Mouse (Mus musculus): ENCODE results near the gene Bckdk. TPM values are rescaled to one million over a fixed set of nuclear protein-coding genes. Genes with fewer than 3 reads are reported as not detected.

The Bckdk gene
- polyA plus RNA-seq, 1 experiment: 55.7 TPM

DNA sequence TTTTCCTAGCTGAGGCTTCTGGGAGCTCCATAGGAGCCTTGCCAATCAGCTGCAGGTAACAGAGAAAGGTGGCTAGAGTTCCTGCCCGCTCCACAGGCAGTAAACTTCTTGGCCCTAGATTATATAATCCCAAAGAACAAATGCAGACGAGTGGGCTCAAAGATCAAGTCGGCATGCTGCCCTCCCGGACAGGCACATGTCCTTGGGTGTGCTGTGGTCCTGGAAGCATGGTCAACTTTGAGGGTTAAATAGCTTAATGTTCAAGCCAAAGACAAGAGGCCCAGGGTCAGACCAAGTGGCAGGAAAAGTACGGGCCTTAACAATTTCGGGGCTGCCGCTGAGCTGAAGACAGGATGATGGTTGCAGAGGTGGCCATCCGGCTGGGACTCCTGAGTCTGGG lies 22.2 kb downstream of the Bckdk start:
- H3K4me3 ChIP-seq (ENCODE audit: insufficient read depth, low read length): no peak overlapping the region
- no peak for TF ChIP-seq CTCF (IDR thresholded peaks at IDR 0.05; ENCODE audit: extremely low read depth, insufficient read depth, low read length)
- no peak for TF ChIP-seq POLR2A (IDR thresholded peaks at IDR 0.05; ENCODE audit: extremely low read depth, insufficient read depth, low read length)
- H3K4me1 ChIP-seq (ENCODE audit: control insufficient read depth, insufficient read depth, low read length): no peaks in the 10 kb centered on the region
- H3K27ac ChIP-seq (ENCODE audit: insufficient read depth, low read length): no peak overlapping the region

DNA sequence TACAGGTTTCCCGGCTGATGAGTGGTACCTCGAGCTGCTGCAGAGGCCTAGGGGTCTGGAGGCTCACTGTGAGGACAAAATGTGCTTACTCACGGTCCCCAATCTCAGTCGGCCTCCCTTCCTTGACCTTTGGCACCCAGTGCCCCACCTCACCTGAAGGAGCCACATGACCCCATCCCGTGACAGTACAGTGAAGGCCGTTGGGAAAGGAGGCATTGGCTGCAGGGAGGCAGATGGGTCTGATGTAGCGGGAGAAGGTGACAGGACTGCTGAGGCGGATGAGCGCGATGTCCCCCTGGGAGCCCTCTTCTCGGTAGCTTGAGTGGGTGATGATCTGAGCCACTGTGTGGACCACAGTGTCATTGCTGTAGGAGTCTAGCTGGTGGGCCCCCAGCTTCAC lies 23.0 kb downstream of the Bckdk start:
- Histone ChIP-seq H3K4me3 (ENCODE audit: insufficient read depth, low read length) (no peak overlapping the region), H3K27ac (ENCODE audit: insufficient read depth, low read length) (no peak overlapping the region), H3K4me1 (ENCODE audit: control insufficient read depth, insufficient read depth, low read length) (no peaks in the 10 kb centered on the region)
- TF ChIP-seq POLR2A (IDR thresholded peaks at IDR 0.05; ENCODE audit: extremely low read depth, insufficient read depth, low read length): no peak

DNA sequence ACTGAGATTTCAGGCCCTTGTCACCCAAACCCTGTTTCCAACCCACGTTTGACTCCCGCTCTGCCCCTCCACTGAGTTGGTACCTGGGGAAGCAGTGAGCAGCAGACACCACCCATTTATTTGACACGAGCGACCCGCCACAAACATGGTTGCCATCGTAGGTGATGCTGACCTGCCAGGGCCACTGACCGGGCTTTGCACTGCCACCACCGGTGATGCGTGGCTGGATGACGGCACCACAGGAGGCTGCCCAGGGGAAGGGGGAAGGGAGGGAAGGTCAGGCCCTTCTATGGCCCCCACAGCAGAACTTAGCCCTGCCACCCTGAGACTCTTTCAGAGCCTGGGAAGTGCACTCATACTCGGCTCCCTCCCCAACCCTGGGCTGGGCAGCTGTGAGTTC lies 23.8 kb downstream of the Bckdk start:
- H3K4me1 ChIP-seq (ENCODE audit: control insufficient read depth, insufficient read depth, low read length): no peaks in the 10 kb centered on the region
- TF ChIP-seq POLR2A (IDR thresholded peaks at IDR 0.05; ENCODE audit: extremely low read depth, insufficient read depth, low read length) (no peak), CTCF (IDR thresholded peaks at IDR 0.05; ENCODE audit: extremely low read depth, insufficient read depth, low read length) (no peak)
- H3K27ac ChIP-seq (ENCODE audit: insufficient read depth, low read length): no peak overlapping the region
- no peak overlapping the region for H3K4me3 ChIP-seq (ENCODE audit: insufficient read depth, low read length)

DNA sequence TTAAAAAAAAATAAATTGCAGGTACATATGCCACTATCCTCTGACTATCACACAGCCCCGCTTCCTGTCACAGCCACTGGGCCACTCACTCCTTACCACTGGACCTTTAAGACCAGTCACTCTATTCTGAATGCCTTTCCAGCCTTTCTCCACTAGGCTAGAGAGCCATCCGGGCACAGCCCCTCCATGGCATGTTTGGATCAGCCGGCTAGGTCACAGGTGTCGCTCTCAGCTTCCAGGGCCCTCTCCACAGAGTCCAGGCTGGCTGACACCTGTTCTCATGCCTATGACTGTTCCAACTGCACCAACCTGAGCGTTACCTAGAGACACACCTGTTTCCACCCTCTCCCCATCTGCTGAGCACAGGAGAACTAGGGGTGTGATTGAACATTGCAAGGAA lies 24.7 kb downstream of the Bckdk start:
- TF ChIP-seq CTCF (IDR thresholded peaks at IDR 0.05; ENCODE audit: extremely low read depth, insufficient read depth, low read length) (no peak), POLR2A (IDR thresholded peaks at IDR 0.05; ENCODE audit: extremely low read depth, insufficient read depth, low read length) (no peak)
- H3K27ac ChIP-seq (ENCODE audit: insufficient read depth, low read length): no peak overlapping the region
- no peaks in the 10 kb centered on the region for H3K4me1 ChIP-seq (ENCODE audit: control insufficient read depth, insufficient read depth, low read length)
- no peak overlapping the region for H3K4me3 ChIP-seq (ENCODE audit: insufficient read depth, low read length)

DNA sequence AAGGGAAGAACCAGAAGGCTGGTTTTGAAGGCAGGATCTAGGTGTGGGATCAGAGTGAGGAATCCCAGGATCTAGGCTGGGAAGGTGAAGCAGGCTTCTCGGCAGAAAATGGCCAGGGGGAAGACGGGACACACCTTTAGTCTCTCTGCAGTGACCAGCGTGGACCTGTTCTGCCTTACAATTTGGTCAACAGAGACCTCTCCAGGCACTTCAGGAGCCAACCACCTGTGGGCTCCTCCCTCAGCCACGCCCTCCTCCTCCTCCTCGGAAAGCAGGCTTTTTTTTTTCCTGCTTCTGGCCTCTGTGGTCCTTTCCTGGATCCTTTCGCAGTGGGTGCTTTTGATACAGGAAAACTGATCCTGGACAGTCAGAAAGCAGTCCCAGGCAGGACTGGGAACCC lies 26.0 kb downstream of the Bckdk start, which contains the start of gene Prss8:
TSS of gene Prss8 (minus strand) at position 182 of the 400 bp plus-strand sequence.
- no peak for TF ChIP-seq POLR2A (IDR thresholded peaks at IDR 0.05; ENCODE audit: extremely low read depth, insufficient read depth, low read length)
- no peak for TF ChIP-seq CTCF (IDR thresholded peaks at IDR 0.05; ENCODE audit: extremely low read depth, insufficient read depth, low read length)
- Histone ChIP-seq H3K4me3 (ENCODE audit: insufficient read depth, low read length) (no peak within 1 kb of the TSS), H3K27ac (ENCODE audit: insufficient read depth, low read length) (no peak within 1 kb of the TSS), H3K4me1 (ENCODE audit: control insufficient read depth, insufficient read depth, low read length) (no peaks in the 10 kb centered on the region)

DNA sequence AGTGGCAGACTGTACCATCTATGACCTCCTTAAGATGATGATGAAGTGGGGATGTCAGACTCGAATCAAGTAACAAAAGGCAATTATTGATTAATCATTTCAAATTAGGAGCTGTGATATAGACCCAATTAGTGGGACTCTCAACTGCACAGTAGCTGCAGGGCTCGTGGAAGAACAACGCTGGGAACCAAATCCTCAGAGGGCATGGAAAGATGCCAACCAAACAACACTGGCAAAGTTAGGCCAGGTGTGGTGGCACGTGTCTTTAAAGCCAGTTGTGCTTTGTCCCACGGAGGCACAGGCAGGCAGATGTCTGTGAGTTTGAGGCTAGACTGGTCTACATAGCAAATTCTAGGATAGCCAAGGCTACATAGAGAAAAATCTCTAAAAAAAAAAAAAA lies 26.8 kb downstream of the Bckdk start:
- no peak overlapping the region for H3K4me3 ChIP-seq (ENCODE audit: insufficient read depth, low read length)
- H3K27ac ChIP-seq (ENCODE audit: insufficient read depth, low read length): no peak overlapping the region
- no peaks in the 10 kb centered on the region for H3K4me1 ChIP-seq (ENCODE audit: control insufficient read depth, insufficient read depth, low read length)
- TF ChIP-seq CTCF (IDR thresholded peaks at IDR 0.05; ENCODE audit: extremely low read depth, insufficient read depth, low read length) (no peak), POLR2A (IDR thresholded peaks at IDR 0.05; ENCODE audit: extremely low read depth, insufficient read depth, low read length) (no peak)

DNA sequence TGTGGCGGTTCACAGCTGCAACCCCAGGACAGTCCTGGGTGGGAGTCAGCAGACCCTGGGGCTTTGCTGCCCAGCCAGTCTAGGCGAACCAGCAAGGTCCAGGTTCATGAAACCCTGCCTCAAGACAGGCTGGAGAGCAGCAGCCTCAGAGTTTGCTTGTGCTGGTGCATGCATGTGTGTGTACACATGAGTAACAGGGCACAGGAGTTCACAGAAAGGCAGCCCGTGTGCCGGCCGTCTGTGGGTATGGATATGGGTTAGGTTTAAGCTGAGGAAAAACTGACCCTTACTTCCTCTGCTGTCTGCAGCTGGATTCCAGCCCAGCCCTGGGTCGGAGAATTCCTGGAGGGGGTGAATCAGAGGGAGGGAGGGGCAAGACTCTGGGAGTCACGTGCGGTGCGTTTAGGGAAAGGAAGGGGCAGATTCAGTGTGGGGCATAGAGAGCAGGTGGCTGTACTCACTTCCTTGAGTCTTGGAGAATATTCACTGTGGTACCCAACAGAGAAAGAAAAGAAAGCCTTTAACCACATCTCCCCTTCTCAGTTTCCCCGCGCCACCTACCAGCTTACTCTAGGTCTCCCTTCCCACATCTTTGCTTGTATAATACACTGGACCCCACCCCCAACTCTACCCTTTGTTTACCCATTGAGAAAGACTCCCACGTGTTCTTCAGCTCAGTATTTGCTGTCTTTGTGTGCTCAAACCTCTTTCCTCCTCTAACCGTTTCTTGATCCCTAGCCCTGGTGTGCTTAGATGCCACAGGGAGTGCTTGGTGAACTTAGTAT lies 27.7 kb downstream of the Bckdk start:
- TF ChIP-seq CTCF (IDR thresholded peaks at IDR 0.05; ENCODE audit: extremely low read depth, insufficient read depth, low read length) (no peak), POLR2A (IDR thresholded peaks at IDR 0.05; ENCODE audit: extremely low read depth, insufficient read depth, low read length) (no peak)
- no peaks in the 10 kb centered on the region for H3K4me1 ChIP-seq (ENCODE audit: control insufficient read depth, insufficient read depth, low read length)

DNA sequence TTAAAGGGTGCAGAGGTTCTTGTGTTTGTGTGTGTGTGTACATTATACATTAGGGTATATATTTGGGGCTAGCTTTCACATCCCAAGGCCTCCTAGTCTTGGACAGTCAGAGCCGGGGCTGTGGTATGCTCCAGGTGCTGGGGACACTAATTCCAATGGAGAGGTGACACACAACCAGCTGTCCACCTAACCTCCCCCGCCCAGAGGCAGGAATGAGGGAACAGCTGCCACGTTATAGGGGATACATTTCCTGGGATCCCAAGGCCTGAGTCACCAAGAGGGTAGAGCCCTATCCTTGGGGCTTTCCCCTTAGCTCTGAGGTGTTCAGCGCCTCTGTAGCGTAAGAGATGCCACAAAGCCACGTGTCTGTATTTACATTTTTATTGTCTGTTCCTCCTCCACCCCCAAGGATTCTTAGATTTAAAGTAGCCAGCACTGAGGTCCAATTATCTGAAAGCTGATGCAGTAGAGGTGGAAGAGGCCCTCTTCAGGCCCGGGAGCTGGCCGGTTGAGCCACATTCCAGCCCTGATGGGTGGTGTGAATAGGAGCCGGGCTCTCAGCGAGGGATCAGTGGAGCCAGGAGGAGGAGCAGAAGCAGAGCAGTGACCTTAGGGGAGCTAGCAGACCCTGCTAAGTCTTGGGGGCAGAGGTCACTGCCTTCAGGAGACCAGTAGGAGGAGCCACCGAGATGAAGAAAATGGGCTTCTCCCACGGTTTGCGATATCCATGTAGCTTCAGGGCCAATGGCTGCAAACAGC lies 28.6 kb downstream of the Bckdk start:
- TF ChIP-seq POLR2A (IDR thresholded peaks at IDR 0.05; ENCODE audit: extremely low read depth, insufficient read depth, low read length): no peak
- no peak for TF ChIP-seq CTCF (IDR thresholded peaks at IDR 0.05; ENCODE audit: extremely low read depth, insufficient read depth, low read length)
- Histone ChIP-seq H3K4me3 (ENCODE audit: insufficient read depth, low read length) (no peak overlapping the region), H3K4me1 (ENCODE audit: control insufficient read depth, insufficient read depth, low read length) (no peaks in the 10 kb centered on the region), H3K27ac (ENCODE audit: insufficient read depth, low read length) (no peak overlapping the region)

More for the DNA sequence above, 27.7 kb downstream of the Bckdk start:
- Histone ChIP-seq H3K4me3 (ENCODE audit: insufficient read depth, low read length) (no peak overlapping the region), H3K27ac (ENCODE audit: insufficient read depth, low read length) (no peak overlapping the region)

DNA sequence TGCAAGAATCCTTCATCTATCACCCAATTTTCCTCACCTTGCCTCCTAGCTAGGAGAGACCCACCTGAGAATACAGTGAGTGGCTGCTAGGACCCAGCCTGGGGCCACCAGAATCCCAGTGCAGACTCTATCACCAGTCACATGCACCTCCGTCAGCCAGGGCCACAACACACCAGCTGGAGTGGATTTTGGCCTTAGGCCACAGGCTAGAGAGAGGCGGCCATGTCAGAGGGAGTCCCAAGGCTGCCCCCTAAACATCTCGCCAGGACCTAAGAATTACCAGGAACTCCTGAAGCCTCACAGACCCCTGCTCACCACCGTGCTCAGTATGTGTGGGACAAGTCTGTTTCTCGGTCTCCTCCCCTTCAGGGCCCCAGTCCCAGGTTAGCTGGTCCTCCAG lies 30.2 kb downstream of the Bckdk start:
- TF ChIP-seq POLR2A (IDR thresholded peaks at IDR 0.05; ENCODE audit: extremely low read depth, insufficient read depth, low read length) (no peak), CTCF (IDR thresholded peaks at IDR 0.05; ENCODE audit: extremely low read depth, insufficient read depth, low read length) (no peak)
- Histone ChIP-seq H3K4me1 (ENCODE audit: control insufficient read depth, insufficient read depth, low read length) (no peaks in the 10 kb centered on the region), H3K27ac (ENCODE audit: insufficient read depth, low read length) (no peak overlapping the region), H3K4me3 (ENCODE audit: insufficient read depth, low read length) (no peak overlapping the region)
